Mouse (Mus musculus): ENCODE measurements at regions not wholly inside any gene's neighbourhood (a gene's known extent, or its start where the extent isn't known, plus 50 kb on each side); places are given as distances from the start of the nearest gene placed in this dataset.

- H3K36me3 ChIP-seq (ENCODE audit: control insufficient read depth, insufficient read depth, low read length), result no peaks in the 10 kb centered on the region
- no peak overlapping the region for H3K4me2 ChIP-seq (ENCODE audit: low read depth)
- no peak overlapping the region for H3K9ac ChIP-seq (ENCODE audit: low read length)
- DNase-seq (ENCODE audit: low spot score) (no peak), ATAC-seq (ENCODE audit: insufficient read depth, low FRiP score, low TSS enrichment) (no peak)
- H3K4me1 ChIP-seq (ENCODE audit: control insufficient read depth, insufficient read depth, low read length), result no peaks in the 10 kb centered on the region
- no peaks in the 10 kb centered on the region for H3K27me3 ChIP-seq (ENCODE audit: control insufficient read depth, insufficient read depth, low read length)
- no peak overlapping the region for H3K27ac ChIP-seq (ENCODE audit: low read depth, low read length)
- WGBS, result 75% methylated on average over 7 of the region's 7 CpGs
- no peak overlapping the region for H3K4me3 ChIP-seq (ENCODE audit: low read depth, low read length)
- H3K9me3 ChIP-seq (ENCODE audit: control insufficient read depth, low read length), result no peaks in the 10 kb centered on the region
Observed at GRCm38 (mm10) chr8:41547730-41548368, 131.0 kb upstream of the Frg1 start.

GRCm38 (mm10) chr8:41532212-41532611 is 115.3 kb upstream of the Frg1 start:
- Histone ChIP-seq H3K4me2 (ENCODE audit: low read depth) (no peak overlapping the region), H3K27ac (ENCODE audit: low read depth, low read length) (no peak overlapping the region), H3K27me3 (ENCODE audit: control insufficient read depth, insufficient read depth, low read length) (no peaks in the 10 kb centered on the region), H3K4me3 (ENCODE audit: low read depth, low read length) (no peak overlapping the region), H3K36me3 (ENCODE audit: control insufficient read depth, insufficient read depth, low read length) (no peaks in the 10 kb centered on the region), H3K4me1 (ENCODE audit: control insufficient read depth, insufficient read depth, low read length) (no peaks in the 10 kb centered on the region), H3K9me3 (ENCODE audit: control insufficient read depth, low read length) (no peaks in the 10 kb centered on the region), H3K9ac (ENCODE audit: low read length) (no peak overlapping the region)
- WGBS, result 78% methylated on average over 5 of the region's 5 CpGs
- ATAC-seq (ENCODE audit: insufficient read depth, low FRiP score, low TSS enrichment), result no peak
- DNase-seq (ENCODE audit: low spot score), result no peak

DNA sequence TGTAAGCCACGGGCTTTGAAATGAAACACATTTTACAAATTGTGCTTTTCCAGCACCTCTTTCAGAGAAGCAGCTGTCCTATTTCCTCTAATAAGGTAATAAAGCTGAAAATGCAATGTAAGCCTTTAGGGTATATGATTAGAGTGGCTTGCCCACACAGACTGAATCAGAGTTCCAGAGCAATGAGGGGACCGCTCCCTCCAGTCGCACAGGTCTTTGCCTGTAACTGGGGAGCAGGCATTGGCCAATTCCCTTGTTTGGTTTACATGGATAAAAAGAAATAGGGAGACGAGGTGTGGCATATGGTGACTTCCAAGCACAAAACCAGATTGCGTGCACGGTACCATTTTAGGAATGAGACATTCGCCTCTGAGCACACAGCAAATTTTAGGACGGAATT is 112.7 kb upstream of the Frg1 start:
- Histone ChIP-seq H3K27ac (ENCODE audit: low read depth, low read length) (no peak overlapping the region), H3K4me2 (ENCODE audit: low read depth) (no peak overlapping the region), H3K36me3 (ENCODE audit: control insufficient read depth, insufficient read depth, low read length) (no peaks in the 10 kb centered on the region), H3K9ac (ENCODE audit: low read length) (no peak overlapping the region), H3K4me3 (ENCODE audit: low read depth, low read length) (no peak overlapping the region), H3K27me3 (ENCODE audit: control insufficient read depth, insufficient read depth, low read length) (no peaks in the 10 kb centered on the region), H3K9me3 (ENCODE audit: control insufficient read depth, low read length) (no peaks in the 10 kb centered on the region), H3K4me1 (ENCODE audit: control insufficient read depth, insufficient read depth, low read length) (no peaks in the 10 kb centered on the region)
- no peak for ATAC-seq (ENCODE audit: insufficient read depth, low FRiP score, low TSS enrichment)
- WGBS, result 92% methylated on average over 8 of the region's 8 CpGs
- DNase-seq (ENCODE audit: low spot score), result no peak

GRCm38 (mm10) chr8:41526283-41526682 is 109.4 kb upstream of the Frg1 start:
- DNase-seq (ENCODE audit: low spot score), result no peak
- H3K4me3 ChIP-seq (ENCODE audit: low read depth, low read length), result no peak overlapping the region
- H3K9me3 ChIP-seq (ENCODE audit: control insufficient read depth, low read length), result no peaks in the 10 kb centered on the region
- H3K4me1 ChIP-seq (ENCODE audit: control insufficient read depth, insufficient read depth, low read length), result no peaks in the 10 kb centered on the region
- H3K4me2 ChIP-seq (ENCODE audit: low read depth), result no peak overlapping the region
- no peaks in the 10 kb centered on the region for H3K27me3 ChIP-seq (ENCODE audit: control insufficient read depth, insufficient read depth, low read length)
- no peaks in the 10 kb centered on the region for H3K36me3 ChIP-seq (ENCODE audit: control insufficient read depth, insufficient read depth, low read length)
- 74% methylated on average over 7 of the region's 7 CpGs for WGBS
- H3K27ac ChIP-seq (ENCODE audit: low read depth, low read length), result no peak overlapping the region
- no peak for ATAC-seq (ENCODE audit: insufficient read depth, low FRiP score, low TSS enrichment)
- no peak overlapping the region for H3K9ac ChIP-seq (ENCODE audit: low read length)

DNA sequence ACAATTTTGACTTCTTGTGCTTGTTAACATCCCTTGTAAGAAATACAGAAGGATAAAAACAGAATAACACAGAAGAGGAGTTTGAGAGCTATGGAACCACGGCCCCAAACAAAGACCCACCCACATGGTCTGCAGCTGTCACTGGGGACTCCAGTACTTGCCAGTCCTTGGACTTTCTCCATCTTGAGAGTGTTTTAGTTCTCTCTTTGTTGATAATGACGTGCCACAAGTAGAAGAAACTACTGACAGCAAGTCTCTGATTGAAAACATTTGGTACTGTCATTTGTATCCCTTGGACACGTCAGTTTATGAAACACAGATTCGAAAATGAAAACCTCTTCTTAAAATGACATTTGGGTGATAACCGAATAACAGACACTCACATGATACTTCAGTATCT is 68.3 kb upstream of the Frg1 start:
- Histone ChIP-seq H3K27me3 (ENCODE audit: control insufficient read depth, insufficient read depth, low read length) (no peaks in the 10 kb centered on the region), H3K9ac (ENCODE audit: low read length) (no peak overlapping the region), H3K27ac (ENCODE audit: low read depth, low read length) (no peak overlapping the region), H3K36me3 (ENCODE audit: control insufficient read depth, insufficient read depth, low read length) (no peaks in the 10 kb centered on the region), H3K4me3 (ENCODE audit: low read depth, low read length) (no peak overlapping the region), H3K9me3 (ENCODE audit: control insufficient read depth, low read length) (no peaks in the 10 kb centered on the region), H3K4me1 (ENCODE audit: control insufficient read depth, insufficient read depth, low read length) (no peaks in the 10 kb centered on the region), H3K4me2 (ENCODE audit: low read depth) (no peak overlapping the region)
- no peak for ATAC-seq (ENCODE audit: insufficient read depth, low FRiP score, low TSS enrichment)
- DNase-seq (ENCODE audit: low spot score), result no peak
- WGBS, result 85% methylated on average over 5 of the region's 5 CpGs

GRCm38 (mm10) chr8:41483297-41483696 is 66.4 kb upstream of the Frg1 start:
- Histone ChIP-seq H3K27ac (ENCODE audit: low read depth, low read length) (no peak overlapping the region), H3K27me3 (ENCODE audit: control insufficient read depth, insufficient read depth, low read length) (no peaks in the 10 kb centered on the region), H3K4me3 (ENCODE audit: low read depth, low read length) (no peak overlapping the region), H3K9me3 (ENCODE audit: control insufficient read depth, low read length) (no peaks in the 10 kb centered on the region), H3K4me1 (ENCODE audit: control insufficient read depth, insufficient read depth, low read length) (no peaks in the 10 kb centered on the region), H3K4me2 (ENCODE audit: low read depth) (no peak overlapping the region), H3K9ac (ENCODE audit: low read length) (no peak overlapping the region), H3K36me3 (ENCODE audit: control insufficient read depth, insufficient read depth, low read length) (no peaks in the 10 kb centered on the region)
- 69% methylated on average over 3 of the region's 3 CpGs for WGBS
- ATAC-seq (ENCODE audit: insufficient read depth, low FRiP score, low TSS enrichment) (no peak), DNase-seq (ENCODE audit: low spot score) (no peak)

DNA sequence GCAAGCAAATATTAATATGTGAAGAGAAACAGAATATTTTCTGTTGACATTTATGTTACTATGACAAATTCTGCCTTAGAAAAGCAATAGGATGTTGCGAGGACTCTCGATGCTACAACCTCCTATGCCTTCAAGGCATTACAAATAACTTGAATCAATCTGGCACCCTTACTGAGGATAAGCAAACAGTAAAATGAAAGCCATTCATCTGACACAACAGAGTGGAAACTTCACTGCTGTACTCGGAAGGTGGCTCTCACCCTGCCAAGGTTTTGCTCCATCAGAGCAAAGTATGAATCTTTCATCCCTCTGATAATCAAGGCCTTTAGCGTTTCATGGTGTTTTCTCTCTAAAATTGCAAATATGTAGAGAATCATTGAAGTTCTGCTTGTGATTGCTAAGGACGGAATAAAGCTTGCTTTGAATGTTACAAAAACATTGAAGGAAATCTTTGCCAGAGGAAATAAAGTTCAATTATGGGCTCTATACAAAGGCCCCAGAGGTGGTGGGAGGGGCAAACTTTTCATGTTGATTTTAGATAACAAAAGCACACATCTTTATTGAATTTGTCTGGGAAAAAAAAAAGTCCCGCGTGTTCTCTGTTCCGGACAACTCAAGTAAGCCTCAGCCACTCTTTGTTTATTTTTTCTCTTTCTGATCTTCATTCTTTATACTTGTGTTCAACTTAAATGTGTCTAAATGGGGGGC is 56.3 kb upstream of the Frg1 start:
- H3K27me3 ChIP-seq (ENCODE audit: control insufficient read depth, insufficient read depth, low read length), result no peaks in the 10 kb centered on the region
- no peak overlapping the region for H3K9ac ChIP-seq (ENCODE audit: low read length)
- H3K4me3 ChIP-seq (ENCODE audit: low read depth, low read length), result no peak overlapping the region
- 79% methylated on average over 8 of the region's 8 CpGs for WGBS
- no peaks in the 10 kb centered on the region for H3K36me3 ChIP-seq (ENCODE audit: control insufficient read depth, insufficient read depth, low read length)
- H3K4me1 ChIP-seq (ENCODE audit: control insufficient read depth, insufficient read depth, low read length), result no peaks in the 10 kb centered on the region
- ATAC-seq (ENCODE audit: insufficient read depth, low FRiP score, low TSS enrichment) (no peak), DNase-seq (ENCODE audit: low spot score) (no peak)
- no peak overlapping the region for H3K27ac ChIP-seq (ENCODE audit: low read depth, low read length)
- no peaks in the 10 kb centered on the region for H3K9me3 ChIP-seq (ENCODE audit: control insufficient read depth, low read length)
- H3K4me2 ChIP-seq (ENCODE audit: low read depth), result no peak overlapping the region

DNA sequence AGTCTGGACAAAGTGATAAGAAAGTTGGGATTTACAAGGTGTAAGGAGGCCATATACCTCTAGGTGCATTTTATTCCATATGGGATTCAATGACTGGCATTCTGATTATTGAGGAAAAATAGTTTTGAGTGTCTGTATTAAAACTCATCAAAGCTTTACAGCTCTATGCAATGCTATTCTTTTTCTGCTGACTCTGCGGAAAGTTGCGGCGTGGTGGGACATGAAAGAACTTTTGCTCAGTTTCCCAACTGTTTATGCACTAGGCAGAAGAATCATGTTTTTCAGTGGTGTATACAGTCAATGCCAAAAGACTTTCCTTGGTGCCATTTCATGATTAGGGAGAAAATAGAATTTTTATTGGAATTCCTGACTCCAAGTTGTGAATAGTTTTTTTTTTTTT is 55.4 kb upstream of the Frg1 start:
- Histone ChIP-seq H3K27ac (ENCODE audit: low read depth, low read length) (no peak overlapping the region), H3K9ac (ENCODE audit: low read length) (no peak overlapping the region), H3K27me3 (ENCODE audit: control insufficient read depth, insufficient read depth, low read length) (no peaks in the 10 kb centered on the region), H3K9me3 (ENCODE audit: control insufficient read depth, low read length) (no peaks in the 10 kb centered on the region), H3K4me3 (ENCODE audit: low read depth, low read length) (no peak overlapping the region), H3K36me3 (ENCODE audit: control insufficient read depth, insufficient read depth, low read length) (no peaks in the 10 kb centered on the region), H3K4me2 (ENCODE audit: low read depth) (no peak overlapping the region), H3K4me1 (ENCODE audit: control insufficient read depth, insufficient read depth, low read length) (no peaks in the 10 kb centered on the region)
- 93% methylated on average over 3 of the region's 3 CpGs for WGBS
- DNase-seq (ENCODE audit: low spot score) (no peak), ATAC-seq (ENCODE audit: insufficient read depth, low FRiP score, low TSS enrichment) (no peak)

Data from neural tube, embryonic 11.5 days (tissue).